Mouse (Mus musculus) bone marrow, adult 2 months (tissue): ENCODE measurements around the gene Siglec1.

Source experiments
- CTCF ChIP-seq: fragments of 200-500 bp; IDR thresholded peaks from 2 replicates; pipeline ENCODE4 v1.5.1; 2011; ENCODE audit warnings: low read length, control low read depth; ENCODE audit not compliant: control insufficient read depth, insufficient read depth
- POLR2A ChIP-seq: fragments of 200-500 bp; IDR thresholded peaks from 2 replicates; pipeline ENCODE4 v1.6.1; 2011; ENCODE audit warnings: low read depth, mild to moderate bottlenecking, control low read depth, low read length, borderline replicate concordance; ENCODE audit not compliant: control insufficient read depth

- TF ChIP-seq POLR2A: no peak
- TF ChIP-seq CTCF: no peak
These were observed 37.6 kb upstream of the Siglec1 start for GRCm38 (mm10) chr2:131124166-131124565.
